Mouse (Mus musculus) small intestine, adult 2 months (tissue): ENCODE data around the gene Pcyox1.

Experiments
- CTCF ChIP-seq: fragments of 200-500 bp; IDR thresholded peaks from 2 replicates; pipeline ENCODE4 v1.5.1; 2012; ENCODE audit warnings: low read depth, mild to moderate bottlenecking, control low read depth, inconsistent platforms, low read length, moderate library complexity, mixed read lengths; ENCODE audit not compliant: insufficient replicate concordance, insufficient read length; ENCODE audit errors: extremely low read depth
- POLR2A ChIP-seq: fragments of 200-500 bp; IDR thresholded peaks from 2 replicates; pipeline ENCODE4 v1.6.1; 2012; ENCODE audit warnings: low read depth, mild to moderate bottlenecking, control low read depth, inconsistent platforms, low read length, moderate library complexity

DNA sequence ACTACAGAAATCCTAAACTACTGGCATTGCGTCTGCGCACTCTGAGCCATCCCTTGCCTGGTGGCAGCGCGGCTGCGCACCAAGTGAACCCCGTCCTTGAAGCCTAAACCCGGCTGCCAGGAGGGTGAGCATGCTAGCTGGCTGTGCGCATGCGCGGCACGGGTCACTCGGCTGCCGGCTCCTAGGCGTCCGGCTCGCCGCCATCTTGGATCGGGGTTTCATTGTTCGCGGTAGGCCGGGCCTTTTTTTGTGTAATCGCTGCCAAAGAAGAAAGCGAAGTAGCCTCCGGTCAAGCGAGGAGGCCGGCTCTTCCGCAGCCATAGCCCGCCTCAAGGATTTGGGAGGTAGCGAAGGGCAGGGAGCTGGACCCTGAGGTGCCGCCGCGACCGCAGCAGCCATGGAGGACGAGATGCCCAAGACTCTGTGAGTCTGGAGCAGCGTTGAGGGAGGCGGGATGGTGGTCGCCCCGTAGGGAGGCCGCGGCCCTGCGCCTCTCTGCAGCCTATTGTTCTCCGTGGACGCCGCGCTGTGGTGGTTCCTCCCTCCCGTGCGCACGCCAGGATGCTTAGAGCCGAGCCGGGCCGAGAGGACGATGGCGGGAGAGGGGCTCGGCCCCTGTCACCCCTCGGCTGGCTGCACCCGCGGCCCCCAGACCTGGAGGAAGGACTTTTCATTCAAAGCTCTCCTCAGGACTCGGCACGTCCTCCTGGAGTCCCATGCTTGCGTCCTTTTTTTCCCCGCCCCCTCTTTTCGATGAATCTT is 7.3 kb upstream of the Pcyox1 start, which contains the start of gene Tia1:
- TF ChIP-seq CTCF: no peak
- TF ChIP-seq POLR2A: peak; percentile 46
